Mouse (Mus musculus) brain, adult 10 weeks (tissue): ENCODE measurements around the gene Pgm2l1. TPM values are rescaled to one million over a fixed set of nuclear protein-coding genes. Genes with fewer than 3 reads are reported as not detected.

Experiments
- polyA plus RNA-seq: library from polyadenylated mRNA; stranded (reverse); fragments of 350-450 nt; fragmentation: Illumina TruSeq; extraction: RNeasy Lipid Tissue Mini Kit (QIAGEN cat#74804); gene quantifications from one replicate; pipeline ENCODE4 v1.2.3, GENCODE M21; 2015; ENCODE audit warnings: low read depth, low replicate concordance

Pgm2l1 gene
- 125 TPM for polyA plus RNA-seq

DNA sequence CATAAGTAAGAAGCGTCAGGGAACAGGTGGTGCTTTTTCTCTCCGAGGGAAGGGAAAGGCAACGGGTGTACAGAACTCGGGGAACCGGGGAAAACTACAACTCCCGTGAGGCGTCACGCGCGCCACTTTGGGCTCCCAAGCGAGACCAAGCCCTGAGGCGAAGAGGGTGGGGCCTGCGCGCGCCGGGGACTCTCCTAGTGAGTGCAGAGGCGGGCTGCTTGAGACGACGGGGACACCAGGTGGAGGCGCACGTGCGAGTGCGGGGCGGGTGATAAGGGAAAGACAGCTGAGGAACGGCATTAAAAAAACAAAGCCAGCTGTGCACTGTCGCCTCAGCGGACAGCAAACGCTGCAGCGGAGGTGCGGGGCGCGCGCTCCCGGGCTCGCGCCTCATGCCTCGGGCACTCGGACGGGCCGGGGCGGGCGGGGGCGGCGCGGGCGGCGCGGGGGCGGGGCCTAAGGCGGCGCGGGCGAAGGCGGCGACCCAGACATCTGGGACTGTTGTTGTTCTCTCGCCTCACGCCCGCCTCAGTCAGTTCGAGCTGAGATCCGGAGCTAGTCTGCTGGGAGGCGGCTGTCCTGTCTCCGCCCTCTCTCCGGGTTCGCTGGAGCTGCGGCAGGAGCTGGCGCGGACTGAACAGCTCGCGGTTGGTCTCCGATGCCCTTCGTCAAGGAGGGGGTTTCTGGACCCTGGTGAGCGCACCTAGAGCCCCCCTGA lies at the start of gene Pgm2l1:
TSS of gene Pgm2l1 (plus strand) at position 237 of the 718 bp plus-strand sequence.

DNA sequence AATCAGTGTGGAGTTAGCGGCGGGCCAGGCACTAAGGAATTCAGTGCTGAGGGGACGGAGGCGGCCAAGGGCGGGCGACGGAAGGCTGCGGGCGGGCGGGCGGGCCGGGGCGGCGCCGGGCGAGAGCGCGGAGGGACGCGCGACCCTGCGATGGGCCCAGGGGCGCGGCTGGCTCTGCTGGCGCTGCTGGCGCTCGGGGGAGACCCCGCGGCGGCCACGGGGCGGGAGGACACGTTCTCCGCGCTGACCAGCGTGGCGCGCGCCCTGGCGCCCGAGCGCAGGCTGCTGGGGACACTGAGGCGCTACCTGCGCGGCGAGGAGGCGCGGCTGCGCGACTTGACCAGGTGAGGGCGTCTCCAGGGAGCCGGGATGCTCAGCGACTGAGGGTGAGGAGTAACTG lies 58.2 kb downstream of the Pgm2l1 start, which contains the start of gene P4ha3:
TSS of gene P4ha3 (plus strand) at position 138 of the 400 bp plus-strand sequence.

Other genes starting within 250 kb of the Pgm2l1 start
- 18.1 TPM for gene Rnf169, start 246.9 kb upstream of the Pgm2l1 start, polyA plus RNA-seq
- not detected for gene Chrdl2, start 221.2 kb upstream of the Pgm2l1 start, polyA plus RNA-seq
- gene Pold3, start 105.8 kb upstream of the Pgm2l1 start, polyA plus RNA-seq: 25.4 TPM
- gene Lipt2, start 68.1 kb upstream of the Pgm2l1 start, polyA plus RNA-seq: 7.9 TPM
- gene Kcne3, start 50.9 kb upstream of the Pgm2l1 start, polyA plus RNA-seq: 0.57 TPM
- 4.4 TPM for gene P4ha3, start 58.1 kb downstream of the Pgm2l1 start, polyA plus RNA-seq
- gene C2cd3, start 144.8 kb downstream of the Pgm2l1 start, polyA plus RNA-seq: 20.0 TPM
- gene Ppme1, start 144.9 kb downstream of the Pgm2l1 start, polyA plus RNA-seq: 185 TPM
- 4.0 TPM for gene Ucp3, start 245.6 kb downstream of the Pgm2l1 start, polyA plus RNA-seq